Mouse (Mus musculus) ovary, postnatal 14 days (tissue): ENCODE data around the gene B3gat1.
A peak's percentile ranks its signal among the peaks of the same experiment; 100 is the strongest.

Experiments
- DNase-seq: peaks from one replicate; pipeline ENCODE4 v3.0.0; 2022; ENCODE audit warnings: low spot score

B3gat1 gene

DNA sequence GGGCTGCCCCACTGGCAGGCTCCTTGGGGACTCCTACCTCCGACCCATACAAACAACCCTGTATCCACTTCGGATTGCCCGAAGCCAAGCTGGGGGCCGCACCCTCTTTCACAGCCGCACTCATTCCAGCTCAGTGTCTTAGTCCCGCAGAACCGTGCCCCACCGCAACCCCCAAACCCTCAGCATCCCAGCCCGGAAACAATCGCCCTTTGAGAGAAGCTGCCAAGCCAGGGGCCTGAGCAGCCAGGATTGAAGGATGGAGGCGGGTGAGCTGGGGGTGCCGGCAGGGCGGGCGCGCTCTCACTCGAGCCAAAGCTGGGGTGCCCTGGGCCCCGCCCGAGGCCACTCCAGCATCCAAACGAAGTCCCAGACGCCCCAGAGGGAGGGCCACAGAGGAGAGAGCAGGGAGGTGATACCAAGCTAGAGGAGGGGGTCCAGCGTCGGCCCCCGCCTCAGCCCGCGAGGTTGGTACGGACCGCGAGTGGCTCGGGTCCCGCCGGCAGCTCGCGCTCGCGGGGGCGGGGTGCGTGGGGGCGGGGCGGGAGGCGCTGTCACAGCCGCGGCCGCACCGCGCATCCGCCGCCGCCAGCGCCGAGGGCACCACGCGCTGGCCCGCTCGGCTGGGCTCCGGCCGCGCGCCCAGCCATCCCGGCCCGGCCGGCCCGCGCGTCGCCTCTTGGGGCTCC lies at the start of gene B3gat1:
B3gat1 (plus strand) TSS at position 523 of the 686 bp plus-strand sequence.
- no peak for DNase-seq

DNA sequence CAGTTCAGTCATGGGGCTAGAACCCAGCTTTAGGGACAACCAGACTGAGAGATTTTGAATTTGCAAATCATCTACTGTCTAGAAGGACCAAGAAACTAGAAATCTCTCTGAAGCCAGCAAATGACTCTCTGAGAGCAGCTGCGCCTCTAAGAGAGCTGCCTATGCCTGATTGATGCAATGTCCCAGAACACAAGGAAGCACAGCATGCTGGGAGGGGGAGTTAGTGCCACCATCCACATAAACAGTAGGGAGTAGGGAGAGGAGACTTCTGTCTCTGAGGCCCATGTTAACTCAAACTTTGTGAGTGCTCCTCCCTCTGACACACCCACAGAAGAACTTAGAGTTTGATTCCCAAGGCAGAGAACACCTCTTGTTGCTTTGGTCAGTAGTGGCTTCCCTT lies 44.4 kb upstream of the B3gat1 start:
- no peak for DNase-seq

DNA sequence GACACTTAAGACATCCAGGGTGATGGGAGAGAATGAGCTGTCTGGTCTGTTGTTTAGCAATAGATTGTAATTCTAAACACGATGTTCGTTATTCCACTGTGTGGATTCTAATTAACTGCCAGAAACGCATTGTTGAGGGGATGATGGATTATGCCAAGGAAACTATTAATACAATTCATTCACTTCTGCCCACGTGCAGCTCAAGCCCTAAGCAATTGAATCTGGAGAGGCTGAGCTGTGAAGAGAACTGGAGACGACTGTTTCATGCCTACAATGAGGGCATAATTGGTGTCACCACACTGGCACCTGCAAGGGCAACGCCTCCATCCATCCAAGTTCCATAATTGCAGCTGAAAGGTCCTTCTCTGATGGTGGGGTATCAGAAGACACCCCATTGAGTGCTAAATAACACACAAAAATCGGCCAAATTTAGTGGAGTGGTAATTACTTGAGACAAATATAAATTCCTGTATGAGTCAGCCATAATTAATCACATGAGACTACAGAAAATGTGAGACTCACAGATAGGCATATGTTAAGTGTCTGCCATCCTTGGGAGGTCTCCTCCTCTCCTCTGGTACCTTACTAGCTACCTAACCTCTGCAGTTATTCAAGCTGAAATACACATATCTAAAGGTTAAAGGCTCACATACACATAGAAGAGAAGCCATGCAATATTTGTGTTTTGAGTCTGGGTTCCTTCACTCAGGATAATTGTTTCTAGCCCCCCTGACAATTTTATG lies 43.4 kb upstream of the B3gat1 start:
- no peak for DNase-seq

DNA sequence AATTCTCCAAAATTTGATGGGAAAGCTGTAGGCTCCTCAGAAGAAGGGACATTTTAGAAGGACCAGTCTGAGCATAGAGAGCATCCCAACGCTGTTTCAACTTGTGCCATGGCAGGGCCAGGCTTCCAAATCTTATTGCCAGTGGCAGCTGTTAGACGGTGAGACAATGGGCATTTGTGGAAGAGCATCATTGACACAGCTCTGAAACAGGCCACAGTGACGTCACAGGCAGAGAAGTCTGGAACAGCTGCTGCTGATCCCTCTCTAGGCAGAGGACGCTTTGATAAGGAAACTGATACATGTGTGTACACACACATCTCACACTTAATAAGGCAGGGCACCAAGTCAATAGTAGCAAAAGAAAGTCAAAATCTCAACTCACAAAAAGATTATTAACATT lies 40.9 kb upstream of the B3gat1 start:
- no peak for DNase-seq

DNA sequence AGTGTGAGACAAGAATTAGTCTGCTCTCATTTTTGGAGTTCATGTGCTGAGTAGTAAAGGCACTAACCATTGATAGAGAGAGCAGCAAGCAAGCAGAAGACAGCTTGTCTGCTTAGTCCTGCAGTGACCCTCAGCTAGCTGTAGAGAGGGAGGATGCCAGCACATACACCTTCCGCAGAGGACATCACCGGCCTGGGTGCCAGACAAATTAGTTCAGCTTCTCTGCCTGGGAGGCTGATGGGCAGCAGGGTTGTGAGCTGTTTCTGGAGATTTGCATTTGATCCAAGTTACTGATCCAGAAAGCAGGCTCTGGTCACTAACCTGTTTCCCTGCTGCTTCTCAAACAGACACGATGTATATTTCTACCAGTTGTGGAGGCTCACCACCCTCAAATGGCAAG lies 38.9 kb upstream of the B3gat1 start:
- no peak for DNase-seq

DNA sequence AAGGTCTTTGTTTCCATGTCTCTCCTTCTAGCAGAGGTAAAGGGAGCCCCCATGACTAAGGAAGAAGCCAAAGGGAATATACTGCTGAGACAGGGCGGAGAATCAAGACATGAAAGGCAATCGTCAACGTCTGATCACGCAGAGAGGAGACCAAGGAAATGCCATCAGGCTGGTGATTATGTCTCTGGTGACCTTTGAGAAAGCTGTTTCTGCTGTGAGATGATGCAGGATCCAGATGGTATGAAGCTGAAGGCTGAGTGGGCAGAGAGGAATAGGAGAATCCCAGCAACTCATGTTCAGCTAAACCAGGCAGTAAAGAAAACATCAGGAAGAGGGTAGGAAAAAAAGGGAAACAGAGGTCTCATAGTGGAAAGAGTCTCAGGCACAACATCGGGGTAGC lies 38.4 kb upstream of the B3gat1 start:
- DNase-seq = no peak

DNA sequence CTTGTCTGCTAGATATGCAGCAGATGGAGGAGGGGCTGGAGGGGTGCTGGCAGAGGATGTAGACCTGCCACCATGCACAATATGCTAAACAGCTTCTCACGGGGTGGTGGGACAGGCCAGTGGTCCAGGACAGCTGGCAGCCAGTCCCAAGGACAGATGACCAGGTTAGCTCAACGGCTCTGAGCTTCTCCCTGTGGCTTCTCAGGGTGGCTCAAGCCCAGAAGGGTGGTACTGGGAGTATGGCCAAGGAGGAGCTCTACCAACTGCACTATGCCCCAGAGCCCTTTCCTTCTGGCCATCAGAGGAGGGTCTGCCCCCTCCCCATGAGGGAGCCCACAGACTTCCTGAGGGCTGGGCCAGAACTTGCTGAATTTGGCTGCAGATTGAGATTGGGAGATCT lies 35.2 kb upstream of the B3gat1 start:
- DNase-seq = no peak

DNA sequence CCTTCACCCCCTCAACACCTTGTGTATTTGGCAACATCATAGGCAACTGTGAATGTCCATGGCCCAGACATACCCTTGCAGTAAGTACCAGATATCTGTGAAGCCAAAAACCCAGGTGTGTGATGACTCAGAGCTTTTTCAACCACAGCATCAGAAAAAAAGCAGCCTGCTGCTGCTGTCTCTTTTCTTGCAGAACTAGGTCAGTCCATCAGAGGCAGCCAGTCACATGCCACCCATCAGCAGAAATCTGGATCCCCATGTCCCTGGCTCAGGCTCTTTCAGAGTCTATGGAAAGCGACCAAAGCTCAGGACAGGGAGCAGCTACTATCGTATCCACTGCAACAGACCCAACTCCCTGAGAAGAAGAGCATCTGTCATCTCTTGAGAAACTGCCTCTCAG lies 33.2 kb upstream of the B3gat1 start:
- DNase-seq = no peak

DNA sequence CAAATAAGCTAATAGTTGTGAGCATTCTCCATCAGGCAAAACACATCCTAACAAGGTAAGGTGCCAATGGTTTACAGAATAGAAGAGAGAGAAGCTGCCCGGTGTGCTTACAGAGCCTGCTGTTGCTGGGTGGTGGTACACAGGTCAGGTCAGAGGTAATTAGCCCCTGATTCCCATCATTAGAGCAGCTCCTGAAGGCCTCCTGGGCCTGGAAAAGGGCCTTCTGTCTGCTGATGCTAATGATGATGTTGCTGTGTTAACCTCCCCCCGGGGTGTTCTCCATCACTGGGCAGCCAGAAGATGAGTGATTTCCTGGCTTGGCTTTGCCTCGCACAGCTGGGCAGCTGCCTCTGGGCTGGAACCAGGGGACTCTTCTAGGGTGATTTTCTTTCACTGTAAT lies 15.1 kb upstream of the B3gat1 start:
- no peak for DNase-seq

DNA sequence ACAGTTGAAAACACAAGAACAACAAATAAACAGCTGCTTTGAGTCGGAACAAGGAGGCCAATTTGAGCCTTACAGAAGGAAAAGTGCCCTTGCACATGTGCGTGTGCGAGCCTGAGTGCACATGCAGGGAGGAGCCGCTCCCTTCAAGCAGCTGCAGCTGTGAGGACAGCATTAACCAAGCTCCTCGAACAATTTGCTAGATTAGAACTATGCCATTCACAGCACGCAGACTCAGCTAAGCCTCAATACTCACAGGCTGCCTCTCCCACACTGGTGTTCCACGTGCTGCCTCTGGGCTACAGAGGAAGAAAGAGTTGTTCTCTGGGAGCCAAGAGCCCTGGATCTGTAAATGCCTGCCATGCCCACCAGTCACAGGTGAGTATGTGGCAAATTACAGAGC lies 11.8 kb upstream of the B3gat1 start:
- DNase-seq = no peak

DNA sequence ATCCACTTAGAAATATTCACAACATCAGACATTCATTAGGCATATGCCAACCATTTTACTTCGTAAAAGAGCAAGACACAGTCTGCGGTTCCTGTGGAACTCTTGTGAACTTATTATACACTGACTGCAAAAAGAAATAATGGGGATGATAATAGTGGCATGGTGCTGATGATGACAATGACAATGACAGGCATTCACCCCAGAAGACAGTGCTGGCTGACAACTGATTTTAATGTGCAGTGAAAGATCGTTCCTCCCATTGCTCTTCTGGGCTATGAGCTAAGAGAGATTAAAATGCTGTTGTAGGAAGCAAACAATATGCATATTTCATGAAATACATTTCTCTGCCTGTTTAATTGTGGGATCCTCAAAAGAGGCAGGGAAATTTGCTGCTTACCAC lies 7.8 kb upstream of the B3gat1 start:
- DNase-seq = no peak

DNA sequence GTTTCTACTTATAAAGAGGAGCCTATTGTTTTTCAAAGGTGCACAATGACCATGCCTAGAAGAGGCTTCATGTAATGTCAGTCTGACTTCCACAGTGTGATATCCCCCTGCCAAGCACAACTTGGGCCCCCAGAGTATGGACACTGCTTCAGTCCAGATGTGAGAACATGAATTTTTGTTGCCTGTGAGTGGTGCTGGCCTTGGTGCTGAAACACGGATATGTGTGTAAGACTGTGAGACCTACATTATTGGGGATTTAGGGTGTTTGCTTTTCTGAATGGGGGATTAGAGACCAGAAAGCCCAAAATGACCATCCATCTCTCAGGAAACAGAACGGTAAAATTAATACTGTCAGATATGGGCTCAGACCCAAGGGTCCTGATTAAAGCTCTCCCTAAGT lies 6.1 kb upstream of the B3gat1 start:
- peak; percentile 36 for DNase-seq

DNA sequence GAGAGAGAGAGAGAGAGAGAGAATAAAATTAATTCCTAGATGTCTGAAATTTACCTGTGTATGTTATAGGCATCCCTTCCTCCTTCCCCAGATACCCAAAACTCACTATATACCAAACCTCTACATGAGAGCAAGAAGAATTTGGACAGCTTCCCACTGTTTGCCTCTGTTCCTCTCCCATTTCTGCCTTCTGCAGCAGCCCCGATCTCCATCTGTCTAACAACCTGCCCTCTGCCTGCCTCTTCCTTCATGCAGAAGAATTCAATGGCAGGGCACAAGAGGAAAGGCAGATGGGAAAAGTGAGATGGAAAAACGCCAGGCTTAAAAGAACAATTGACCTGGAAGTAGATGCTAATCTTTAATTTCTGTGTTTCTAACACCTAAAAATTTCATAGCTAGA lies 5.0 kb upstream of the B3gat1 start:
- DNase-seq = no peak

DNA sequence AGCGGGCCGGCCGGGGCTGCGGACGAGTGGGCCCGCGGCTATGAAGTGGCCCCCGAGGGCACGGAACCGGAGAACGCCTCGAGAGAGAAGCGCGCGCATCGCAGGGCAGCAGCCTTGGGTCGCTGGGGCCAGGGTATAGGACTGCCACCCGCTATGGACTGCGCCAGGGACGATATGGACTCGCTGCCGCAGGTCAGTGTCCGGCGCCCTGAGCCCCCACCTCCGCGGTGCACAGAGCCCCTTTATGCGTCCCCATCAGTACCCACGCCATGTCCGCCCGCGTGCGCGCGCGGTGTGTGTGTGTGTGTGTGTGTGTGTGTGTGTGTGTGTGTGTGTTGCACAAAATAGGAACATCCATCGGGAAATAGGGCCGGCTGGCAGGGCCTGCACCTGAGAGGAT lies 458 bp downstream of the B3gat1 start:
- DNase-seq = no peak

DNA sequence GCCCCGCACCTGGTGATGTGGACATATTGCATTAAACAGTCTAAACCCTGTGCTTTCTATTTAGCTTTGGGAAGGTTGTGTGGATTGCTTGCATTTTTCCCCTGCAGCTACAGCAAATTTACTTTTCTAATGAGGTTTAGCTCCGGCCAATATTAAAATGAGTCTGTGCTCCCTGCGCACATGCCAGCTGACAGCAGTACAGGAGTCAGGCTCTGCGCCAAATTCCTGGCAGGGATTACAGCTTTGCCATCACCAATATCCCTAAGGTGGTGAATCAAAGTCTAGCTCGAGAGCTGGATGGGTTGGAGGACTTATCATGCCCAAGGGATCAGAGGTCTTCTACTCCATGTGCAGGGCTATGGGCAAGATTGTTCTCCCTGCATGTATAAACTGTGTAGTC lies 3.6 kb downstream of the B3gat1 start:
- DNase-seq = no peak

DNA sequence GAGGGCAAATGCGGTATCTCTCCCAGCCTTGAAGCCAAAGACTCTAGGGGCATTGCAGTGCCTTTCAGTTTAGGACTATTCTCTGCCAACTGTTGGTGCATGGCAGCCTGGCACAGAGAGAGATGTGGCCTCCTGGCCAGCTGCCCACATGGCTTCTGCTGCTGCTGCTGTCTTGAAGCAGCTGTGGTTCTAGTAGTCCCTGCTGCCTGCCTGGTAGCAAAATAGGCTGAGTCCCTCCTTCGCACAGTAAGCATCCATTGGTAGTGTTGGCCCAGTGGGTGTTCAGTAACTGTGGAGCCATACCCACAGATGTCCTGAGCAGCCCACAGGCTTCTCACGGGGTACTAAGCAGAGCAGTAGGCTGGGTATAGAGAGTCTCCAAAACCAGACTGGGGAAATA lies 9.3 kb downstream of the B3gat1 start:
- no peak for DNase-seq

DNA sequence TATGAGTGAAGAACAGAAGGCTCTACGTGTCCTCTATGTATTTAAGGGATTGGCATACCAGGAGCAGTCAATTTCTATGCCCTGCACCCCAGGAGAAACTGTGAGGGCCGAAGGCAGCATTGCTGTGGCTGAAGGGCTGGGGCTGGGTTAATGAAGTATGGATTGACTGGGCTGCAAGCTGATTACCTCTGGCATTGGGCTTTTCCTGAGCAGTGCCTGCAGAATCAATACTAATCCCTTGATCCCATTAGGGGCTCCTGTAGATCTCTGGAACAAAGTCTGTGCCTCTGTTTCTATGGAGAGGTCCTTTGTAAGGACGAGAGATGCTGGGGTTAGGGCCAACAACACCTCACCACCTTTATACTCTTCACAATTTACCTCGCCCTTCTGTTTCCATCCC lies 13.6 kb downstream of the B3gat1 start:
- DNase-seq = no peak

DNA sequence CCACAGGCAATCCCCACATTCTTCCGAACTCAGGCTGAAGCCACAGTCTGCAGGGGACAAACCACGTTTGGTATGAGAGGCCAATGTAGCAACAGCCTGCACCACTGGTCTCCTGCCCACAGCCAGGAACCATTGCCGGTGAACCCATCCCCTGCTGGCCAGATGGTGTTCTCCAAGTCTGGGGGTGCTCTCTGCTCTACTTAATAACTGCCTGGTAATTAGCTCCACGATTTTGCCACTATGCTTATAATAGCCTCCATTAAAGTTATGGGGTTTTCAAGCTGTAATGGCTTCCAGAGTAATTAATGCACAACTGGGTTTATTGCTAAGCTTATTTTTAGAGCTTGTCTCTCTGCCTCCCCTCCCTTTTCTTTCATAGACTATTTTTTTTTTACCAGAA lies 15.4 kb downstream of the B3gat1 start:
- no peak for DNase-seq

DNA sequence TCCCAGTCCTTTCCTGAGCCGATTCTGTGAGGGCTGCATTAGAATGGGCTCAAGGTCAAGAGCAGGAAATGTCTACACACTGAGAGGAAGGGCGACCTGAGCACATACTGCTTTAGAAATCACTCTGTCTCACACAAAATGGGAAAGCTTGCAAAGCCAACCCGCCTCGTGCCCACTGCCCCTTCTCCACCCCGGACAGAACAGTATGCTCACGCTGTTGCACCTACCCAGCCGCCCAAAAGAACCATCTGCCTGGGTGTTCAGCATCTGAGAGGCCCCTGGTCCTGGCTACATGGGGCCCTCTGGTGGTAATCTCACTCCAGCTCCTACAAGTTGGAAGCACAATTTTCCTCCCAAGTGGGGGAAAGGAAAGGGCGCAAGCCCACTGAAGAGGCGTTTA lies 26.6 kb downstream of the B3gat1 start:
- DNase-seq = peak; percentile 22

DNA sequence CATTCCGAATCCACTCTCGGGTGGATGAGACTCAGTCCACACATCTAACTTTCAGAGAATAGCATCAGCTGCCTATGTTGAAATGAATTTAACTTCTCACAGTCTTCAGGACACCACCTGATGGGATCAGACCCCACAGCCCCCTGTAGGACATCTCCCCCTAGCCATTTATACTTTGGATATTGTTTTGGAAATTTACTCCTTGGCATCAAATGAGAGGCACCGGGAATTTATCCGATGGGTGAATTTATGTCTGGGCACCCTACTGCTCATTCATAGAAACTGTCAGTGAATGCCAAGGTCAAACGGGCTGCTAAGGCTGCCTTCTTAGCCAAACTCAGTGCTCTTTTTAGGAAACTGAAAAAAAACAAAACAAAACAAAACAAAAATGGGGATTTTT lies 27.0 kb downstream of the B3gat1 start:
- no peak for DNase-seq

DNA sequence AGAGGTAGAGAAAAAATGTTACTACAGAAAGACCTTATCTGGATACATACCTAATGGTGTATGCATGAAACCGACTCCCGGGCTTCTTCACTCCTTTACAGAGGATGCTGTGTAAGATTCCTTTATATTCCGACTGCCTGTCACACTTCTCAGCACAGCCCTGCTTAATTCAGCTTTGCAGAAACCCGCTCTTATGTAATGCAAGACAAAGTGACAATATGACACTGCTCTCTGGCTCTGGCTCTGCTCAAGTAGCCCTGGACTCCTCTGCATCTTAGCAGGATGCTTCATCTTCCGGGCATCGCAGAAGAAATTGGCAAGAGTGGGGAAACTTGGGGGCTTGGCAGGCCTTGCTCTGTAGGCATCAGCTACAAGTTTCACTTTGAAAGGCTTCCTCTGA lies 28.9 kb downstream of the B3gat1 start:
- no peak for DNase-seq

DNA sequence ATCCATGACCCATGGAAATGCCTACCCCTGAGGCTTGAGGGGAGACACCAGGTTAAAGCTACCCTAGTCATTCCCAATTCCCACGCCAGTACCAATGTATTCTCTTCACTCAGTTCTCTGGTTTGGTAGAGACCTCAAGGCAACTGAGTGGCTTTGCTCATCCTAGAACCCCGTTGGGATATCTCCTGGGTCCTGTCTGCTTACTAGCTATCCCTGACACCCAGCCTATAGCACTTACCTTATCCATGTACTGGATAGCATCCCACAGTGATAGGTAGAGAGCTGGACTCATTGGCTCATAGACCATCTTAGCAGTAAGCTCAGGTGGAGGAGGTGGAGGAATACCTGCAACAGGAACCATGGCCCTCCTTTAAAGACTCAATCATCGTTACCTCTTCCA lies 34.7 kb downstream of the B3gat1 start:
- no peak for DNase-seq

DNA sequence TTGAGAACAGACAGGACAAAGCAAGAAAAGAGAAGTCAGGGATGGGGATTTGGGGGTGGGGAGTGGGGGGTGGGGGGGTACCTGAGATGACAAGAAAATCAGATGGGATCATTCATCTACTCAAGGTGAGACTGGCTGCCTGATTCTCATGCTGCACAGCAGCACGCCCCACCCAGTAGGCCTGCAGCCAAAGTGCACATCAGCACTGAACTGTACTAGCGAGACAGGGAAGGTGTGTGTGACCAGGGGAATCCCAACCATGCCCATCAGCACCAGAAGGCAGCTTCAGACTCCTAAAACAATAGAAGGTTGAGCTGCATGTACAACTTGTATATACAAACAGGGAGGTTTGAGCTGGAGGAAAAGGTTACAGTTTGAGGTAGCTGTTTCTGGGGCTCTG lies 42.2 kb downstream of the B3gat1 start:
- no peak for DNase-seq
